Mouse (Mus musculus): ENCODE results near the gene Mms19.
"Not testable (repeated sequence)": the region's sequence is repeated elsewhere in the genome, so short reads cannot be mapped to it uniquely, and the experiment has no call there.

- TF ChIP-seq POLR2A (IDR thresholded peaks at IDR 0.05; ENCODE audit: extremely low read depth, insufficient read depth, low read length); CTCF (IDR thresholded peaks at IDR 0.05; ENCODE audit: low read depth, low read length): not testable (repeated sequence)
Observed at GRCm38 (mm10) chr19:41914592-41914882, 66.4 kb downstream of the Mms19 start.
